Mouse (Mus musculus) hindbrain, embryonic 10.5 days (tissue): ENCODE results near the gene Art3. TPM values are rescaled to one million over a fixed set of nuclear protein-coding genes. Genes with fewer than 3 reads are reported as not detected.

ENCODE experiments used
- DNase-seq: peaks from one replicate; pipeline ENCODE4 v3.0.0-alpha.2; 2017; ENCODE audit warnings: low spot score
- H3K27ac ChIP-seq: fragments of 300-500 bp; sonication (generic); 2 replicates; pipeline ENCODE4 v1.5.1; 2016; ENCODE audit warnings: mild to moderate bottlenecking, moderate library complexity
- H3K27me3 ChIP-seq: fragments of 300-500 bp; sonication (generic); 2 replicates; pipeline ENCODE4 v1.6.1; 2016; ENCODE audit warnings: mild to moderate bottlenecking; ENCODE audit not compliant: poor library complexity, insufficient read depth, severe bottlenecking
- H3K36me3 ChIP-seq: fragments of 300-500 bp; sonication (generic); 2 replicates; pipeline ENCODE4 v1.6.1; 2016; ENCODE audit warnings: mild to moderate bottlenecking, moderate library complexity
- H3K4me1 ChIP-seq: fragments of 300-500 bp; sonication (generic); replicated peaks from 2 replicates; pipeline ENCODE4 v1.6.1; 2016; ENCODE audit warnings: mild to moderate bottlenecking
- H3K4me3 ChIP-seq: fragments of 300-500 bp; sonication (generic); 2 replicates; pipeline ENCODE4 v1.5.1; 2016; ENCODE audit warnings: mild to moderate bottlenecking, moderate library complexity
- H3K9me3 ChIP-seq: fragments of 300-500 bp; sonication (generic); 2 replicates; pipeline ENCODE4 v1.6.1; 2016; ENCODE audit warnings: mild to moderate bottlenecking, moderate library complexity
- WGBS: fragments of 180-500 bp; shearing (Covaris S2); methylation state at CpG from one replicate; pipeline ENCODE4 v1.1.7; 2016; 5-methylcytosine and 5-hydroxymethylcytosine counted together
- polyA plus RNA-seq: library from polyadenylated mRNA; unstranded; fragments of >200 nt; fragmentation: Nextera tagmentation; extraction: Ambion mirVana; gene quantifications from 2 replicates; pipeline ENCODE4 v1.2.1, GENCODE M21; 2016

Art3 gene
- polyA plus RNA-seq, 1 experiment from 2014 or later, result 2.7 TPM

GRCm38 (mm10) chr5:92413271-92413981 is 81.8 kb downstream of the Art3 start:
- Histone ChIP-seq H3K36me3 (peaks cover 46% of the 10 kb centered on the region), H3K4me1 (0 out of 2 replicates have a peak, but pooled peaks cover 7% of the 10 kb centered on the region), H3K27me3 (no peaks in the 10 kb centered on the region), H3K27ac (no peak overlapping the region), H3K9me3 (no peaks in the 10 kb centered on the region), H3K4me3 (no peak overlapping the region)
- WGBS, result 81% methylated on average over 11 of the region's 11 CpGs
- DNase-seq, result no peak

- no peak overlapping the region for H3K27ac ChIP-seq
- DNase-seq, result no peak
- H3K36me3 ChIP-seq, result peaks cover 52% of the 10 kb centered on the region
- 86% methylated on average over 8 of the region's 8 CpGs for WGBS
- no peaks in the 10 kb centered on the region for H3K9me3 ChIP-seq
- H3K27me3 ChIP-seq, result no peaks in the 10 kb centered on the region
- 0 out of 2 replicates have a peak, but pooled peaks cover 7% of the 10 kb centered on the region for H3K4me1 ChIP-seq
- H3K4me3 ChIP-seq, result no peak overlapping the region
Measured at GRCm38 (mm10) chr5:92413982-92414375, 82.4 kb downstream of the Art3 start.

GRCm38 (mm10) chr5:92424126-92424525 is 92.5 kb downstream of the Art3 start:
- DNase-seq, result no peak
- Histone ChIP-seq H3K27ac (no peak overlapping the region), H3K36me3 (peaks cover 100% of the 10 kb centered on the region), H3K4me3 (no peak overlapping the region), H3K4me1 (no peaks in the 10 kb centered on the region), H3K27me3 (no peaks in the 10 kb centered on the region), H3K9me3 (0 out of 2 replicates have a peak, but pooled peaks cover 5% of the 10 kb centered on the region)
- 96% methylated on average over 11 of the region's 11 CpGs for WGBS

- H3K4me1 ChIP-seq, result peaks cover 15% of the 10 kb centered on the region
- no peak for DNase-seq
- 0 out of 2 replicates have a peak, but pooled peaks cover 5% of the 10 kb centered on the region for H3K9me3 ChIP-seq
- H3K27ac ChIP-seq, result no peak overlapping the region
- peaks cover 49% of the 10 kb centered on the region for H3K36me3 ChIP-seq
- 91% methylated on average over 5 of the region's 5 CpGs for WGBS
- no peaks in the 10 kb centered on the region for H3K27me3 ChIP-seq
- no peak overlapping the region for H3K4me3 ChIP-seq
Measured at GRCm38 (mm10) chr5:92430723-92431122, 99.1 kb downstream of the Art3 start.

- 93% methylated on average over 7 of the region's 7 CpGs for WGBS
- Histone ChIP-seq H3K4me1 (peaks cover 15% of the 10 kb centered on the region), H3K27ac (no peak overlapping the region), H3K27me3 (no peaks in the 10 kb centered on the region), H3K36me3 (peaks cover 40% of the 10 kb centered on the region), H3K4me3 (no peak overlapping the region), H3K9me3 (0 out of 2 replicates have a peak, but pooled peaks cover 5% of the 10 kb centered on the region)
- no peak for DNase-seq
Measured at GRCm38 (mm10) chr5:92431611-92432010, 100.0 kb downstream of the Art3 start.

GRCm38 (mm10) chr5:92434070-92434469 is 102.4 kb downstream of the Art3 start:
- H3K4me1 ChIP-seq, result peaks cover 15% of the 10 kb centered on the region
- H3K4me3 ChIP-seq, result peak overlapping the region; percentile 96
- H3K36me3 ChIP-seq, result peaks cover 15% of the 10 kb centered on the region
- no peak for DNase-seq
- no peaks in the 10 kb centered on the region for H3K9me3 ChIP-seq
- no peaks in the 10 kb centered on the region for H3K27me3 ChIP-seq
- H3K27ac ChIP-seq, result peak overlapping the region; percentile 97
- 2% methylated on average over 12 of the region's 12 CpGs for WGBS

GRCm38 (mm10) chr5:92434571-92434985 is 103.0 kb downstream of the Art3 start:
- under 1% methylated on average over 32 of the region's 39 CpGs for WGBS
- no peaks in the 10 kb centered on the region for H3K9me3 ChIP-seq
- DNase-seq, result no peak
- H3K4me3 ChIP-seq, result peak overlapping the region; percentile 96
- no peaks in the 10 kb centered on the region for H3K27me3 ChIP-seq
- peak overlapping the region; percentile 97 for H3K27ac ChIP-seq
- peaks cover 15% of the 10 kb centered on the region for H3K4me1 ChIP-seq
- H3K36me3 ChIP-seq, result peaks cover 10% of the 10 kb centered on the region

- Histone ChIP-seq H3K4me1 (peaks cover 15% of the 10 kb centered on the region), H3K27me3 (no peaks in the 10 kb centered on the region), H3K4me3 (peak within 1 kb of the TSS; percentile 96), H3K36me3 (peaks cover 7% of the 10 kb centered on the region; the same call in 1 of the 2 replicates), H3K9me3 (no peaks in the 10 kb centered on the region), H3K27ac (peak within 1 kb of the TSS; percentile 97)
- WGBS, result 1% methylated on average over 34 of the region's 34 CpGs
- DNase-seq, result peak; percentile 96
Measured at GRCm38 (mm10) chr5:92435025-92435584, 103.5 kb downstream of the Art3 start, which contains the start of gene Nup54. Gene Nup54 (minus strand): TSS chr5:92435219.

GRCm38 (mm10) chr5:92438540-92438939 is 106.9 kb downstream of the Art3 start:
- H3K27ac ChIP-seq, result no peak overlapping the region

GRCm38 (mm10) chr5:92441494-92441893 is 109.9 kb downstream of the Art3 start:
- no peak for DNase-seq
- H3K27ac ChIP-seq, result no peak overlapping the region
- no peaks in the 10 kb centered on the region for H3K27me3 ChIP-seq
- H3K9me3 ChIP-seq, result no peaks in the 10 kb centered on the region
- H3K4me3 ChIP-seq, result no peak overlapping the region
- H3K36me3 ChIP-seq, result peaks cover 35% of the 10 kb centered on the region
- 84% methylated on average over 5 of the region's 5 CpGs for WGBS
- H3K4me1 ChIP-seq, result no peaks in the 10 kb centered on the region

More at GRCm38 (mm10) chr5:92438540-92438939, 106.9 kb downstream of the Art3 start:
- H3K27me3 ChIP-seq, result no peaks in the 10 kb centered on the region
- no peaks in the 10 kb centered on the region for H3K9me3 ChIP-seq
- H3K4me1 ChIP-seq, result peaks cover 9% of the 10 kb centered on the region
- H3K36me3 ChIP-seq, result peaks cover 6% of the 10 kb centered on the region; the same call in 1 of the 2 replicates
- DNase-seq, result no peak
- WGBS, result 92% methylated on average over 8 of the region's 8 CpGs
- no peak overlapping the region for H3K4me3 ChIP-seq

- no peak overlapping the region for H3K27ac ChIP-seq
- no peak for DNase-seq
- no peaks in the 10 kb centered on the region for H3K4me1 ChIP-seq
- H3K36me3 ChIP-seq, result peaks cover 49% of the 10 kb centered on the region
- H3K9me3 ChIP-seq, result no peaks in the 10 kb centered on the region
- no peaks in the 10 kb centered on the region for H3K27me3 ChIP-seq
- H3K4me3 ChIP-seq, result no peak overlapping the region
- WGBS, result 91% methylated on average over 7 of the region's 7 CpGs
Measured at GRCm38 (mm10) chr5:92442914-92443313, 111.3 kb downstream of the Art3 start.

GRCm38 (mm10) chr5:92445016-92445415 is 113.4 kb downstream of the Art3 start:
- no peak for DNase-seq
- no peaks in the 10 kb centered on the region for H3K9me3 ChIP-seq
- no peaks in the 10 kb centered on the region for H3K27me3 ChIP-seq
- H3K4me1 ChIP-seq, result no peaks in the 10 kb centered on the region
- no peak overlapping the region for H3K27ac ChIP-seq
- H3K4me3 ChIP-seq, result no peak overlapping the region
- WGBS, result 88% methylated on average over 2 of the region's 2 CpGs
- peaks cover 69% of the 10 kb centered on the region for H3K36me3 ChIP-seq

- no peaks in the 10 kb centered on the region for H3K9me3 ChIP-seq
- no peak overlapping the region for H3K4me3 ChIP-seq
- H3K36me3 ChIP-seq, result peaks cover 86% of the 10 kb centered on the region
- no peak overlapping the region for H3K27ac ChIP-seq
- DNase-seq, result no peak
- H3K27me3 ChIP-seq, result no peaks in the 10 kb centered on the region
- H3K4me1 ChIP-seq, result no peaks in the 10 kb centered on the region
- WGBS, result 92% methylated on average over 5 of the region's 5 CpGs
Measured at GRCm38 (mm10) chr5:92446736-92447135, 115.1 kb downstream of the Art3 start.
